Mouse (Mus musculus) midbrain, postnatal 0 days (tissue): ENCODE data around the gene Slc4a8. TPM values are rescaled to one million over a fixed set of nuclear protein-coding genes. Genes with fewer than 3 reads are reported as not detected.

Source experiments
- ATAC-seq: fragments of 200-750 bp; cut with Nextera tagmentation; 2 replicates; pipeline ENCODE4 v1.8.0; 2017; ENCODE audit warnings: moderate number of reproducible peaks, mild to moderate bottlenecking, moderate TSS enrichment, moderate library complexity; ENCODE audit not compliant: low FRiP score
- DNase-seq: peaks from one replicate; pipeline ENCODE4 v3.0.0-alpha.2; 2015; ENCODE audit warnings: low spot score
- H3K27ac ChIP-seq: fragments of 300-500 bp; sonication (generic); 2 replicates; pipeline ENCODE4 v1.5.1; 2014; ENCODE audit warnings: low read depth, mild to moderate bottlenecking, low read length, mixed read lengths
- H3K27me3 ChIP-seq: fragments of 300-500 bp; sonication (generic); 2 replicates; pipeline ENCODE4 v1.6.1; 2014; ENCODE audit warnings: low read length, control low read depth, mixed read lengths; ENCODE audit not compliant: insufficient read depth
- H3K36me3 ChIP-seq: fragments of 300-500 bp; sonication (generic); 2 replicates; pipeline ENCODE4 v1.6.1; 2014; ENCODE audit warnings: low read length, control low read depth, mixed read lengths; ENCODE audit not compliant: insufficient read depth
- H3K4me1 ChIP-seq: fragments of 300-500 bp; sonication (generic); 2 replicates; pipeline ENCODE4 v1.6.1; 2014; ENCODE audit warnings: mild to moderate bottlenecking, control low read depth, antibody characterized with exemption, low read length, mixed read lengths; ENCODE audit not compliant: insufficient read depth
- H3K4me2 ChIP-seq: fragments of 300-500 bp; sonication (generic); 2 replicates; pipeline ENCODE4 v1.6.1; 2014; ENCODE audit warnings: low read depth, mild to moderate bottlenecking, low read length, mixed read lengths; ENCODE audit not compliant: poor library complexity, severe bottlenecking
- H3K4me3 ChIP-seq: fragments of 300-500 bp; sonication (generic); 2 replicates; pipeline ENCODE4 v1.5.1; 2014; ENCODE audit warnings: low read depth, mild to moderate bottlenecking, low read length, moderate library complexity
- H3K9ac ChIP-seq: fragments of 300-500 bp; sonication (generic); replicated peaks from 2 replicates; pipeline ENCODE4 v1.6.1; 2014; ENCODE audit warnings: mild to moderate bottlenecking, low read length, moderate library complexity, mixed read lengths; ENCODE audit not compliant: poor library complexity, severe bottlenecking
- H3K9me3 ChIP-seq: fragments of 300-500 bp; sonication (generic); 2 replicates; pipeline ENCODE4 v1.6.1; 2016; ENCODE audit warnings: low read length, control low read depth
- CTCF ChIP-seq: IDR thresholded peaks from 2 replicates; pipeline ENCODE4 v1.5.1; 2016; ENCODE audit warnings: antibody characterized with exemption, mild to moderate bottlenecking
- WGBS: fragments of 180-500 bp; shearing (Covaris S2); extraction: QIAGEN DNeasy Blood & Tissue Kit; methylation state at CpG from one replicate; pipeline ENCODE4 v1.1.7; 2014; 5-methylcytosine and 5-hydroxymethylcytosine counted together
- polyA plus RNA-seq: library from polyadenylated mRNA; unstranded; fragments of >200 nt; fragmentation: Nextera tagmentation; extraction: Ambion mirVana; gene quantifications from 2 replicates; pipeline ENCODE4 v1.2.1, GENCODE M21; 2015
- total RNA-seq: library from RNA; depleted of rRNA; stranded (reverse); fragments of >200 nt; gene quantifications from 2 replicates; pipeline ENCODE4 v1.2.3, GENCODE M21; 2014

The Slc4a8 gene
- total and polyA plus RNA-seq, 2 experiments from 2014 or later: 31.2 to 37.3 TPM

DNA sequence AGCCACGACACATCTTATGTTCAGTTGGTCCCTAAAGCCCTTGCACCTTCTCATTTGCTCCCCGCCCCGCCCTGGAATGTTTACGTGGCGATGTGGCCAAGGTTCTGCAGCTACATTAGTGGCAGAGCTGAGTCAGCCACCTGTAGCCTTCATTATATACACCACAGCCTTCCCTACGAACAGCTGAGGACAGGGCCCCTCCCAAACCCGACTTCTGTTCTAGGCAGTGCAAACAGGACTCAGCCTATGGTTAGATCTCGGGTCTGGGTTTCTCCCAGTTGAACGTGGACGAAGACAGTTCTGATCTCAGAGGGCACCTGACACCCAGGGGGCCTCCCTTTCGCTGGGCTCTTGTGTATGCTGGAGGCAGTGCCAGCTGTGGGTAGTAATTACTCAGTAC lies 33.7 kb upstream of the Slc4a8 start:
- DNase-seq (no peak), ATAC-seq (no peak)
- no peak for TF ChIP-seq CTCF
- Histone ChIP-seq H3K4me2 (no peak overlapping the region), H3K4me1 (no peaks in the 10 kb centered on the region), H3K27ac (no peak overlapping the region), H3K36me3 (no peaks in the 10 kb centered on the region), H3K9ac (no peak overlapping the region), H3K4me3 (no peak overlapping the region), H3K9me3 (no peaks in the 10 kb centered on the region), H3K27me3 (peaks cover 31% of the 10 kb centered on the region)
- WGBS: 89% methylated on average over 11 of the region's 11 CpGs

GRCm38 (mm10) chr15:100728586-100728985 lies 33.0 kb upstream of the Slc4a8 start:
- H3K4me3 ChIP-seq: peak overlapping the region; percentile 35
- ATAC-seq (no peak), DNase-seq (no peak)
- H3K9me3 ChIP-seq: no peaks in the 10 kb centered on the region
- TF ChIP-seq CTCF: no peak
- no peak overlapping the region for H3K27ac ChIP-seq
- no peak overlapping the region for H3K9ac ChIP-seq
- 29% methylated on average over 9 of the region's 9 CpGs for WGBS
- peak overlapping the region; percentile 51 for H3K4me2 ChIP-seq
- H3K27me3 ChIP-seq: peaks cover 31% of the 10 kb centered on the region
- H3K36me3 ChIP-seq: no peaks in the 10 kb centered on the region
- no peaks in the 10 kb centered on the region for H3K4me1 ChIP-seq

GRCm38 (mm10) chr15:100729281-100729985 lies 32.1 kb upstream of the Slc4a8 start, which contains the start of gene Galnt6:
TSS of gene Galnt6 (minus strand) at chr15:100729376.
- H3K4me1 ChIP-seq: no peaks in the 10 kb centered on the region
- no peaks in the 10 kb centered on the region for H3K9me3 ChIP-seq
- H3K4me3 ChIP-seq: peak within 1 kb of the TSS; percentile 35
- DNase-seq (no peak), ATAC-seq (no peak)
- 9% methylated on average over 35 of the region's 57 CpGs for WGBS
- no peak within 1 kb of the TSS for H3K27ac ChIP-seq
- peaks cover 31% of the 10 kb centered on the region for H3K27me3 ChIP-seq
- peak within 1 kb of the TSS; percentile 29; the same call in 1 of the 2 replicates for H3K9ac ChIP-seq
- no peak for TF ChIP-seq CTCF
- no peaks in the 10 kb centered on the region for H3K36me3 ChIP-seq
- H3K4me2 ChIP-seq: peak within 1 kb of the TSS; percentile 51

- Histone ChIP-seq H3K9ac (no peak overlapping the region), H3K9me3 (no peaks in the 10 kb centered on the region), H3K27ac (no peak overlapping the region), H3K36me3 (no peaks in the 10 kb centered on the region), H3K27me3 (peaks cover 31% of the 10 kb centered on the region), H3K4me3 (no peak overlapping the region), H3K4me1 (no peaks in the 10 kb centered on the region), H3K4me2 (no peak overlapping the region)
- 65% methylated on average over 9 of the region's 9 CpGs for WGBS
- TF ChIP-seq CTCF: no peak
- no peak for ATAC-seq
- no peak for DNase-seq
Observed at GRCm38 (mm10) chr15:100731081-100731480, 30.5 kb upstream of the Slc4a8 start.

GRCm38 (mm10) chr15:100732580-100732979 lies 29.0 kb upstream of the Slc4a8 start:
- no peak for DNase-seq
- Histone ChIP-seq H3K9ac (no peak overlapping the region), H3K4me3 (no peak overlapping the region), H3K27ac (no peak overlapping the region), H3K27me3 (peaks cover 31% of the 10 kb centered on the region), H3K9me3 (no peaks in the 10 kb centered on the region), H3K36me3 (no peaks in the 10 kb centered on the region), H3K4me2 (no peak overlapping the region), H3K4me1 (no peaks in the 10 kb centered on the region)
- ATAC-seq: no peak
- TF ChIP-seq CTCF: no peak
- WGBS: 40% methylated on average over 5 of the region's 5 CpGs

DNA sequence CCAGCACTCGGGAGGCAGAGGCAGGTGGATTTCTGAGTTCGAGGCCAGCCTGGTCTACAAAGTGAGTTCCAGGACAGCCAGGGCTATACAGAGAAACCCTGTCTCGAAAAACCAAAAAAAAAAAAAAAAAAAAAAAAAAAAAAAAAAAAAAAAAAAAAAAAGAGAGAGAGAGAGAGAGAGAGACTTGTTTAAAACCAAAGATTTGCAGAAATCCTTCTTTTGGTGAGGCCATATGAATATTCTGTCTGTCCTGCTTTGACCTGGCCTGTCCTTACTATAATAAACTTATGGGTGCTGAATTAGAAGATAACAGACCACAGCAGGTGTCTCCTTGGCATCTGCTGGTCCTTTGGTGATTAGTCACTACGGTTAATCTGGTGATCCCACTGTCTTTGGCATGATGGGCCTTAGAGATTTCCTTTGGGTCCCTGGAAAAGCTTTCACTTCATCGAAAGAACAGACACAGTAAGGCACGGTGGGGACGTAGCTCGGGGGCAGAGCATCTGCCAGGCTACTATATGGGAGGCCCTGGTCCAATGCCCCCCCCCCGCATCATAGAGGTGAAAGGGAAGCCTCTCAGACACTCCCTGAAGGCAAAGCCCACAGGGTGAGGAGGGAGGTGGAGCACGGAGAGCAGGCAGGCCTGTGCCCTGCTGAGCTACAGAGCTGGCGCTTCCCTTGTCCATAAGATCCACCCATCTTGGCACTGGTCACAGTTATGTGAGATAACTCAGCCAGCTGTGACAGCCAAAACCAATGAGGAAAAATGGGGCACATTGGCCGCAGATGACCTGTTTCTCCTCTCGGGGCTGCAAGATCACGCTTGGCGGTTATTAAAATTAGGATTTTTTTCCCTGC lies 26.2 kb upstream of the Slc4a8 start:
- H3K4me2 ChIP-seq: no peak overlapping the region
- ATAC-seq (no peak), DNase-seq (peak; percentile 36)
- H3K27me3 ChIP-seq: peaks cover 7% of the 10 kb centered on the region; the same call in 1 of the 2 replicates
- WGBS: 78% methylated on average over 14 of the region's 15 CpGs
- no peak overlapping the region for H3K9ac ChIP-seq
- H3K4me3 ChIP-seq: no peak overlapping the region
- H3K36me3 ChIP-seq: no peaks in the 10 kb centered on the region
- H3K27ac ChIP-seq: no peak overlapping the region
- no peak for TF ChIP-seq CTCF
- H3K9me3 ChIP-seq: no peaks in the 10 kb centered on the region
- H3K4me1 ChIP-seq: no peaks in the 10 kb centered on the region
